Mouse (Mus musculus) lung, embryonic 14.5 days (tissue): ENCODE data around the gene Sap30bp. TPM values are rescaled to one million over a fixed set of nuclear protein-coding genes. Genes with fewer than 3 reads are reported as not detected.

Experiments
- ATAC-seq: fragments of 200-750 bp; cut with Nextera tagmentation; 2 replicates; pipeline ENCODE4 v1.8.0; 2017; ENCODE audit warnings: mild to moderate bottlenecking, moderate TSS enrichment, moderate library complexity; ENCODE audit not compliant: insufficient read depth
- DNase-seq: peaks from one replicate; pipeline ENCODE4 v3.0.0-alpha.2; 2015
- H3K27ac ChIP-seq: fragments of 300-500 bp; sonication (generic); 2 replicates; pipeline ENCODE4 v1.5.1; 2014; ENCODE audit warnings: low read depth, mild to moderate bottlenecking, moderate library complexity
- H3K27me3 ChIP-seq: fragments of 300-500 bp; sonication (generic); 2 replicates; pipeline ENCODE4 v1.6.1; 2014; ENCODE audit warnings: low read length, control low read depth; ENCODE audit not compliant: insufficient read depth
- H3K36me3 ChIP-seq: fragments of 300-500 bp; sonication (generic); 2 replicates; pipeline ENCODE4 v1.6.1; 2014; ENCODE audit warnings: control low read depth; ENCODE audit not compliant: insufficient read depth
- H3K4me1 ChIP-seq: fragments of 300-500 bp; sonication (generic); 2 replicates; pipeline ENCODE4 v1.6.1; 2014; ENCODE audit warnings: antibody characterized with exemption, control low read depth; ENCODE audit not compliant: insufficient read depth
- H3K4me2 ChIP-seq: fragments of 300-500 bp; sonication (generic); 2 replicates; pipeline ENCODE4 v1.6.1; 2014; ENCODE audit warnings: mild to moderate bottlenecking
- H3K4me3 ChIP-seq: fragments of 300-500 bp; sonication (generic); 2 replicates; pipeline ENCODE4 v1.5.1; 2014; ENCODE audit warnings: low read depth, low read length
- H3K9ac ChIP-seq: fragments of 300-500 bp; sonication (generic); 2 replicates; pipeline ENCODE4 v1.6.1; 2014
- H3K9me3 ChIP-seq: fragments of 300-500 bp; sonication (generic); 2 replicates; pipeline ENCODE4 v1.6.1; 2016; ENCODE audit warnings: low read depth, low read length, control low read depth
- CTCF ChIP-seq: IDR thresholded peaks from 2 replicates; pipeline ENCODE4 v1.5.1; 2016; ENCODE audit warnings: antibody characterized with exemption, low read depth
- WGBS: fragments of 180-500 bp; shearing (Covaris S2); extraction: QIAGEN DNeasy Blood & Tissue Kit; methylation state at CpG from one replicate; pipeline ENCODE4 v1.1.7; 2014; 5-methylcytosine and 5-hydroxymethylcytosine counted together
- polyA plus RNA-seq: library from polyadenylated mRNA; unstranded; fragments of >200 nt; fragmentation: Nextera tagmentation; extraction: Ambion mirVana; gene quantifications from 2 replicates; pipeline ENCODE4 v1.2.1, GENCODE M21; 2014

The Sap30bp gene
- polyA plus RNA-seq, 1 experiment from 2014 or later, result 39.1 TPM

- Histone ChIP-seq H3K27me3 (peaks cover 9% of the 10 kb centered on the region), H3K4me1 (peaks cover 3% of the 10 kb centered on the region; the same call in 1 of the 2 replicates), H3K36me3 (peaks cover 31% of the 10 kb centered on the region), H3K9me3 (no peaks in the 10 kb centered on the region), H3K9ac (no peak overlapping the region), H3K4me2 (no peak overlapping the region), H3K4me3 (no peak overlapping the region), H3K27ac (no peak overlapping the region)
- whole genome bisulfite sequencing, result 58% methylated on average over 5 of the region's 5 CpGs
- no peak for TF ChIP-seq CTCF
- peak; percentile 48 for DNase-seq
- ATAC-seq, result no peak
Observed at GRCm38 (mm10) chr11:115968731-115969405, 35.8 kb downstream of the Sap30bp start.

- WGBS, result 39% methylated on average over 15 of the region's 15 CpGs
- Histone ChIP-seq H3K4me2 (no peak overlapping the region), H3K4me3 (no peak overlapping the region), H3K9me3 (no peaks in the 10 kb centered on the region), H3K27ac (peak overlapping the region; percentile 30; the same call in 1 of the 2 replicates), H3K4me1 (peaks cover 3% of the 10 kb centered on the region; the same call in 1 of the 2 replicates), H3K27me3 (peaks cover 22% of the 10 kb centered on the region), H3K36me3 (peaks cover 18% of the 10 kb centered on the region), H3K9ac (no peak overlapping the region)
- ATAC-seq (no peak), DNase-seq (peak; percentile 43)
- TF ChIP-seq CTCF, result no peak
Observed at GRCm38 (mm10) chr11:115970006-115970673, 37.1 kb downstream of the Sap30bp start.

- H3K36me3 ChIP-seq, result peaks cover 9% of the 10 kb centered on the region
- no peak overlapping the region for H3K27ac ChIP-seq
- H3K4me1 ChIP-seq, result peaks cover 3% of the 10 kb centered on the region; the same call in 1 of the 2 replicates
- no peak for ATAC-seq
- WGBS, result 67% methylated on average over 6 of the region's 6 CpGs
- no peak overlapping the region for H3K4me2 ChIP-seq
- no peak for DNase-seq
- no peak overlapping the region for H3K4me3 ChIP-seq
- TF ChIP-seq CTCF, result no peak
- H3K9ac ChIP-seq, result no peak overlapping the region
- H3K9me3 ChIP-seq, result no peaks in the 10 kb centered on the region
- H3K27me3 ChIP-seq, result peaks cover 30% of the 10 kb centered on the region
Observed at GRCm38 (mm10) chr11:115971016-115971415, 37.9 kb downstream of the Sap30bp start.

GRCm38 (mm10) chr11:115974309-115975082 is 41.4 kb downstream of the Sap30bp start, which contains the start of gene Itgb4:
Gene Itgb4 (plus strand): TSS chr11:115974709.
- peaks cover 45% of the 10 kb centered on the region for H3K27me3 ChIP-seq
- 9% methylated on average over 39 of the region's 58 CpGs for WGBS

GRCm38 (mm10) chr11:115975083-115975420 is 42.0 kb downstream of the Sap30bp start:
- Histone ChIP-seq H3K4me3 (peak overlapping the region; percentile 43), H3K27ac (no peak overlapping the region), H3K4me1 (peaks cover 3% of the 10 kb centered on the region; the same call in 1 of the 2 replicates), H3K36me3 (no peaks in the 10 kb centered on the region), H3K4me2 (peak overlapping the region; percentile 74), H3K9me3 (no peaks in the 10 kb centered on the region), H3K9ac (peak overlapping the region; percentile 42), H3K27me3 (peaks cover 45% of the 10 kb centered on the region)
- 3% methylated on average over 18 of the region's 18 CpGs for WGBS
- no peak for DNase-seq
- ATAC-seq, result no peak
- TF ChIP-seq CTCF, result no peak

More at GRCm38 (mm10) chr11:115974309-115975082, 41.4 kb downstream of the Sap30bp start, which contains the start of gene Itgb4:
- H3K9me3 ChIP-seq, result no peaks in the 10 kb centered on the region
- 0 out of 2 replicates have a peak, but pooled peaks have one; percentile 27 for TF ChIP-seq CTCF
- ATAC-seq (peak; percentile 79), DNase-seq (peak; percentile 64)
- peaks cover 3% of the 10 kb centered on the region; the same call in 1 of the 2 replicates for H3K4me1 ChIP-seq
- H3K9ac ChIP-seq, result peak within 1 kb of the TSS; percentile 42
- no peaks in the 10 kb centered on the region for H3K36me3 ChIP-seq
- H3K4me2 ChIP-seq, result peak within 1 kb of the TSS; percentile 74
- H3K27ac ChIP-seq, result no peak within 1 kb of the TSS
- H3K4me3 ChIP-seq, result peak within 1 kb of the TSS; percentile 43

GRCm38 (mm10) chr11:115975544-115975943 is 42.5 kb downstream of the Sap30bp start:
- Histone ChIP-seq H3K4me3 (peak overlapping the region; percentile 43; the same call in 1 of the 2 replicates), H3K27ac (no peak overlapping the region), H3K4me2 (peak overlapping the region; percentile 74), H3K4me1 (no peaks in the 10 kb centered on the region), H3K27me3 (peaks cover 45% of the 10 kb centered on the region), H3K9ac (no peak overlapping the region), H3K9me3 (no peaks in the 10 kb centered on the region), H3K36me3 (no peaks in the 10 kb centered on the region)
- 28% methylated on average over 12 of the region's 12 CpGs for WGBS
- ATAC-seq (no peak), DNase-seq (no peak)
- no peak for TF ChIP-seq CTCF

GRCm38 (mm10) chr11:115982472-115982871 is 49.4 kb downstream of the Sap30bp start:
- Histone ChIP-seq H3K4me3 (no peak overlapping the region), H3K27ac (no peak overlapping the region), H3K4me1 (no peaks in the 10 kb centered on the region), H3K36me3 (no peaks in the 10 kb centered on the region), H3K27me3 (peaks cover 3% of the 10 kb centered on the region; the same call in 1 of the 2 replicates), H3K4me2 (no peak overlapping the region), H3K9ac (no peak overlapping the region), H3K9me3 (no peaks in the 10 kb centered on the region)
- WGBS, result 83% methylated on average over 15 of the region's 15 CpGs
- DNase-seq (no peak), ATAC-seq (no peak)
- TF ChIP-seq CTCF, result no peak
